Mouse (Mus musculus) brain, adult 2 months (tissue): ENCODE measurements at regions not wholly inside any gene's neighbourhood (a gene's known extent, or its start where the extent isn't known, plus 50 kb on each side); places are given as distances from the start of the nearest gene placed in this dataset.

Source experiments
- DNase-seq: peaks from one replicate; pipeline ENCODE4 v3.0.0; 2011; ENCODE audit warnings: low read depth, low spot score

GRCm38 (mm10) chr1:17838408-17839022 is 307.2 kb downstream of the Crisp4 start:
- peak; percentile 59 for DNase-seq

DNA sequence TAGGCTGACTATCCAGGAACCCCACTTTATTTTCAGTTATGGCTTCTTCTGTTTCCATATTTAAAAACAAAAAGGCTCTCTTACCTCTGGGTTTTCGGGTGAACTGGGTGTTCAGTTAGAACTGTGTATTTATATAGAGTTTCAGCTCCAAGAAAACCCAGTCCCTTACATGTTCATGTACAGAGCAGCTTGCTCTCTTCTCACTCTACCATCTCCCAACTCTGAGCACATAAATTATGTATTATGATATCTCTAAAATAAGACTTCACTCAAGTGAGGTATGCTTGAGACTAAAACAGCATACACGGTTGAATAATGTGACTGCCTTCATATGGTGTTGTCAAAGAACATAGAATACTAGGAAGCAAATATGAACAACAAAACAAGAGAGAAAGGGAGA is 319.8 kb downstream of the Crisp4 start:
- no peak for DNase-seq
